Mouse (Mus musculus) stomach, postnatal 0 days (tissue): Measurements from ENCODE around the gene C2cd3.

ENCODE experiments used
- CTCF ChIP-seq: IDR thresholded peaks from 2 replicates; pipeline ENCODE4 v1.5.1; 2016; ENCODE audit warnings: antibody characterized with exemption, low read depth, mild to moderate bottlenecking, moderate library complexity
- EP300 ChIP-seq: optimal IDR thresholded peaks from 2 replicates; pipeline ENCODE3; 2016; ENCODE audit warnings: antibody characterized with exemption

- no peak for TF ChIP-seq CTCF
- TF ChIP-seq EP300: no peak
Observed at GRCm38 (mm10) chr7:100502374-100502922, 130.4 kb downstream of the C2cd3 start.
